Mouse (Mus musculus): ENCODE measurements around the gene Cgnl1.
A peak's percentile ranks its signal among the peaks of the same experiment; 100 is the strongest.

The Cgnl1 gene

DNA sequence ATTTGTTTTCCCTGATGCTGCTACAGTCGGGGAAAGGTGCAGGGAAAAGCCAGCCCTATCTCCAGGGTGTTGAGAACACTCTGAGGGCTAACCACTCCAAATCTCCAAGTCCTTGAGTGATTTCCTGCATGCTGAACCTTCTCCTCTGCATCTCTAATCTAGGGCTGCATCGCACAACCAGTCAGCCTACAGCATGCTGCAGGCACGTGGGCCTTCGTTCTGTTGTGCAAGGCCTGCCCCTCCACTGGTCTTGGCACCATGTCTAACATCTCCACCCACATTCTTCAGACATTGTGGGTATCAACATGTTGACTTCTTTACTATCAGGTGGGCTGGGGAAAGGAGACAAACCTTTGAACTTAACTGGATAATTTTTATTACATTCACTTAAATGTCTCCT is 44.2 kb downstream of the Cgnl1 start:
- no peak for ATAC-seq (ENCODE audit: insufficient number of reproducible peaks, low FRiP score, low TSS enrichment)

DNA sequence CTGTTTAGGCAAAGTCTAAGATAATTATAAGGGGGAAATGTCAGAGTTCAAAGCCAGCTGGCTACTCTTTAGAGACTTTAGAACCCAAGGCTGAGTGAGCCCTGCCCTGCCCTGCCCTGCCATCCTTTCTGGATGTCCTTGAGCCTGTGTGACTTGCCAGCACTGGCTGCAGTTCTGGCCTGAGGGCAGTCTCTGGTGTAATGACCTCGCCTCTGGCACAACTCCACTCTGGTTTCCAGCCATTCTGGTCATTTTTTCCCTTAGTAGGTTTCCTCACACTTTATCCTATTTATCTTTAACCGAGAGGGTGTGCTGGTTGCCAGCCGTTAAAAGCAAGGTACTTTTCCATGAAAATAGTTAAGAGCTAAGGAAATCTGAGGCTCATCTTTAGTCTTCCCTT is 45.3 kb downstream of the Cgnl1 start:
- ATAC-seq (ENCODE audit: insufficient number of reproducible peaks, low FRiP score, low TSS enrichment): no peak

DNA sequence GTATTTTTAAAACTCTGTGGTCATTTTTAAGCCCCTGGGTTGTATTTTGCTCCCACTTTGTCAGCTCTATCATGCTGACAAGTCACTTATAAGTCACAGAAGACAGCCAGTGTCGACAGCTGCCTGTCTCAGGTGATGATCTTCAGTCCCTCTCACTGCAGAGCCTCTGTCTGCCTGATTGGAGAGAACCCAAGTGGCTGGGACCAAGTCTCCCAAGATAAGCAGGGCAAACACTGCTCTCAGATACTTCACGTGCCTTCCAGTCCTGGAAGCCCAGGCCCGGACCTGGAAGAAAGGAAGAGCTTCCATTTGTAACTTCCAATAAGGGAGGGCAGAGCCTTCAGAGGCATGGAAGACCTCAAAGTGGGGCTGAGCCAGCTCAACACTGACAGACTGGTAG is 49.0 kb downstream of the Cgnl1 start:
- ATAC-seq (ENCODE audit: insufficient number of reproducible peaks, low FRiP score, low TSS enrichment): no peak

DNA sequence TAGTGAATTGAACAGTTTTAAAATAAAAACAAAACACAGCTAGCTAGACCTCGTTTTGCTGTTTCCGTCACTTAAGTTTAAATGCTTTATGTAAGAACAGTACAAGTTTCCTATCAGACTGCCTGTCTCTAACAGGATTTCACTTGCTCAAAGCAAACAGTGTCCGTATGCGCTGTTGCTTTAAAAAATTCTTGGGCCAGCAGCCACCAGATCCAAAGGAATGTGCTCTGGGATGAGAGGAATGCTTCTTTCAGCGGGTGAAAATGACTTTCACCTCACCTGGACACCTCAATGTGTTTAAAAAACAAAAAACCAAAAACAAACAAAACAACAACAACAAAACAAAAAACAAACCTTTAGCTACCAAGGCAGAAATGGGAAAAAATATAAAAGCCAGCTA is 54.4 kb downstream of the Cgnl1 start:
- no peak for ATAC-seq (ENCODE audit: insufficient number of reproducible peaks, low FRiP score, low TSS enrichment)

DNA sequence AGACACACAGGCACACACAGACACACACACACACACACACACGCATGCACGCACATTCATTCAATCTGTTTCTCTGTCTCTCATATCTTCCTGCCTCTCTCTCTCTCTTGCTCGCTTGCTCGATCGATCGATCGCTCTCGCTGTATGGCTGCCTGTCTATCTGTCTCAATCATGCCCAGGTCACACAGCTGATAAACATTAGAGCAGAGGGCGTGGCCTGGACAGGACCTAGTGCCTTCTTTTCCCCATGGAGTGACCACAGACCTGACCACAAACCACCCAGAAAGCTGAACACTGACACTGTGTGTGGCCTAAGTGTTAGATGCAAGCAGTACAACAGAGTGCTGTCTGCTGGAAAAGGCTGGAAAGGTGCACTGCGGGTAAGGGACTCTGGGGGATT is 60.6 kb downstream of the Cgnl1 start:
- no peak for ATAC-seq (ENCODE audit: insufficient number of reproducible peaks, low FRiP score, low TSS enrichment)

DNA sequence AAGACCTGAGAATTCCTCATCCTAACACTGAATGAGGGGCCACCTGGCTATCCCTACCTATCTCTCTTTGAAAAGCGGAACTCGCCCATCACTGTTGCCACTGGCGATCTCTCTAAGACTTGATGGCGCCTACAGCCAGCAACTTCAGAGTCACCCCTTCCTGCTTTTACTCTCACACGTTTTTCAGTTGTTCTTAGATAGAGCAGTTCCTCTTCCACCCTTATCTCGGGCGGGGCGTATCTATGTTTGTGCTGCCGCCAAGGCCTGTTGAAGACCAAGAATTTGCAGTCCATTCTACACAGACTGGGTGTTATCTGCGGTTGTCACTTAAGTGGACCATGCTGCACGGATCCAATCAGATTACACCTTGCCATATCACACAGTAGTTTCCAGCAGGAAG is 62.2 kb downstream of the Cgnl1 start:
- no peak for ATAC-seq (ENCODE audit: insufficient number of reproducible peaks, low FRiP score, low TSS enrichment)

DNA sequence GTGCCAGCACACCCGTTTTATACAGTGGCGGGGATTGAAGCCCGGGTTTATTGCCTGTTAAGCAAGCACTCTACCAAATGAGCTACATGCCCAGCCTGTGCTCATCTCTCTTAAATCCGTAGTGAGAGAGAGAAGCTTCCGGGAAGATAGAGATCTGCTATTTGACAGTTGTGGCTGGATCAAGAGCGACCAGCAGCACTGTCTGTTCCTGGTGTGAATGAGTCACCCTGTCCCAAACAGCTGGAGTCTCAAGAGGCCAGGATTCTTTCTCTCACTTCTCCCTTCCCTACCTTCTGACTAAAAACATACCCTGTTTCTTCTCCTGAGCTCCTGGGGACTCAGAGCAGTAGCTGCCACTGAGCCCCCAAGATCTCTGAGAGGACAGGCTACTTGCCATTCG is 63.4 kb downstream of the Cgnl1 start:
- ATAC-seq (ENCODE audit: insufficient number of reproducible peaks, low FRiP score, low TSS enrichment): no peak

DNA sequence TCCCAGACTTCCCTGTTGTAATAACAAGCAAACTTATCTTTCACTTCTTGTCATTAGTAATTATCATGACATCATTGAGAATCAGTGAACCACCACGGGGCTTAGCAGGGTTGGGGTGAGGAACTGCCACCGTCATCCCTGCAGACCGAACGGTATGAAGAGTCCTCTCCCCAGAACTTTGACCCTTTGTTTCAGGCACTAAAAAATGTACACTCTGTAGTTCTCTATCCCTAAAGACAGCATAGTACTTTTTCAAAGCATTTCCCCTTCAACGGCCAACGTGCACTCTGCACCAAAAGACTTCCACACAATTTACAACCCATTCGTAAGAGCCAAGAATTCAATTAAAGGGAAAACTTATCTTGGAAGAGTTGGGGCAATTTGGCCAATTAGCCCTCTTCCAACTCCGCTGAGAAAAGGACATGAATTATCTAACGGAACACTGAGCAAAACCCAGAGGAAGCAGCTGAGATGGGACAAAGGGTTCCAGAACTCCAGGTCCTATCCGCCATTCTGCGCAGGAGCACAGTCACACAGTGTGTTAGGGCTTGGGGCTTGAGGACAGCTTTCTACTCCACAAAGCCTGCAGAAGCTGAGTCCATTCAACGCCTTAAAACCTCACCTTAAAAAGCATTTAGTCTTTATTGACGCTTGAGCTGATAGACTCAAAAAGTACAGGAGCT is 66.9 kb downstream of the Cgnl1 start:
- ATAC-seq (ENCODE audit: insufficient number of reproducible peaks, low FRiP score, low TSS enrichment): no peak

DNA sequence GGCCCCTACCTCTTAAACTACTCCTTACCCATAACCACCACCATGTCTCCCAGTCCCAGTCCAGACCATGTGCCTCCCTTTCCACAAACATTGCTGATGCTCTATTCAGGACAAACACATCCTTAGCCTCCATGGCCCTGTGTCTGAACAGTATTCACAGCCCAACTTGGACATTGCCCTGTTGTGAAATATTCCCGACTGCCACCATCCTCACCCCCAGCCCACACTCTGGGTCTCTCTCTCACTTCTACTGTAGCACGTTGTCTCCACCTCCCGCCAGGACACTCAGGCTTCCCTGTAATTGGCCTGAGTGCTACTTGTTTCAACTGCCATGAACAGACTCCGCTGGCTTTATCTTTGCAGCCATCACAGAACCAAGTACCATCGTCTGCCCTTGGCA is 72.3 kb downstream of the Cgnl1 start:
- ATAC-seq (ENCODE audit: insufficient number of reproducible peaks, low FRiP score, low TSS enrichment): no peak

DNA sequence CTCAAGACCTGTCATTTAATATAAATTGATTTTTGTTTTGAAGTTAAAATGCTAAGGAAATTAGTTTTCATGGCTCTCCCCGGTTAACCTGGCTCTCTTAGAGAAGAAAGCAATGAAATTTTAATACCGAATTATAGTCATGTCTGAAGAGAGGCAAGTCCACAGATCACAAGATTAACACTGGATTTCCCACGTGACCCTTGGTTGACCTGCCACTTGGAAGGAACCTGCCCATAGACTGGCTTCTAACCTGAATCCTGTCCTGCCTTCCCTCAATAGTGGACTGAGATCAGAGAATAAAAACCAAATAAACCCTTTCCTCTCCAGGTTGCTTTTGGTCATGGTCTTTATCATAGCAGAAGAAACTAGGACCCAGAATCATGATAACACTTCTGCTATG is 73.3 kb downstream of the Cgnl1 start:
- ATAC-seq (ENCODE audit: insufficient number of reproducible peaks, low FRiP score, low TSS enrichment): no peak

DNA sequence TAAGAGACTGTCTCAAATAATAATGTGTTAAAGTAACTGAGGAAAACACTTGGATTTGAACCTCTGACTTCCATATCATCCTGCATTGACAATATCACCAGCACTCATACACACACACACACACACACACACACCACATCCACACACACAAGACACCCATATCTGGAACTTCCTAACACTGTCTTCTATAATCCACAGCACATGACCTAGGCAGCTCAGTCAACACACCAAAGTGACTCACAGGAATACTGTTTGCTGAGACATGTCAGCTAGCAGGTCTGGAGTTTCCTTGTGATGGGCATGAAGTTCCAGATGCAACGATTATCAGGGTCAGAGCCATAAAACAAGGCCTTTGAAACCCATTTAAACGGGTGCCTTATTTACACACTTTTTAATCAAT is 74.2 kb downstream of the Cgnl1 start:
- ATAC-seq (ENCODE audit: insufficient number of reproducible peaks, low FRiP score, low TSS enrichment): no peak

DNA sequence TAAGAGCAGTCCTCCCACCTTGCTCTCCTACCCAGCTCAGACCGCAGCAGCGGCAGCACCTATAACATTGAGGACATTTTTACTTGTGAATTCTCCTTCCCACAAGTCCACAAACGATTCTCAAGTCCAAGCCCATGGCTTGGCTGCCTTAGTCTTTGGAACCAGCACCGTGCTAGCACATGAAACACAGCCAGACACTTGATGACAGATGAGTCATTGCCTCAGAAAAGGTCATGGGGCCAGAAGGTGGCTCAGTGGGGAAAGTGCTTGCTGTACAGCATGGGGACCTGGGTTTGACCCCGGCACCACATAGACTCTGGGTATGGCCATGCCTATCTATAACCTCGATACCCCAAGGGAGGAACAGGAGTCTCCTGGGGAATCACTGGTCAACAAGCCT is 74.6 kb downstream of the Cgnl1 start:
- peak; percentile 36; the same call in 1 of the 2 replicates for ATAC-seq (ENCODE audit: insufficient number of reproducible peaks, low FRiP score, low TSS enrichment)

DNA sequence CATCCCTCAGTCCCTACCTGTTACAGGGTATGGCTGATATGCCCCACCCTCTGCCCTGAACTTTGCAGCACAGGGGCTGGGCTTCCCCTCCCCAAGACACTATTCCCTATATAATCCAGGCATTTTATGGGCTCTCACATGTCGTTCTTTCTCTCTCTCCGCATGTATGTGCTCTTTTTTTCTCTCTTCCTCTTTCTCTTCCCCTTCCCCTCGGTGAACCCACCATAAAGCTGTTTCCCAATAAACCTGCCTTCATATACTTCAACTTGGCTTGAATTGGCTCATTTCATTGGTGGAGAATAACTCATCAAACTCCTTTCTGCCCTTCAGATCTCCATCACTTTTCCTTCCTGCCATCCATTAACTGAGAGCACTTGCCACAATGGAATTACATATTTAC is 76.3 kb downstream of the Cgnl1 start:
- ATAC-seq (ENCODE audit: insufficient number of reproducible peaks, low FRiP score, low TSS enrichment): no peak

DNA sequence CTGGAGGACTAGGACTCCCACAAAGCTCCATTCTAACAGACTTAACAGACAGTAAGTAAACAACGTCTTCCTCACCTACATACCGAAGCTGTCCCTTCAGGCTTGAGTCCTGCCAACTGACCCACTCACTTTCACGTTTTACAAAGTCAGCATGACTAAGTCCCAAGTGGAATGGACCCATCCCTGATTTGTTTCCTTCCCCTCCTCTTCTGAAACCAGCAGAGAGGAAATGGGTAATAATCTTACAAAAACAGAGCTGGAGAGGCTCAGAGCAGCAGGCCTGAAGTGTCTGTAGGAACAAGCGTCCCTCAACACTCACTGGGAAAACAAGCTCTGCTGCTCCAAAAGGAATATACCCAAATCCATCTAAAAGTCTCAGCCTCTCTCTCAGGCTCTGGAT is 77.2 kb downstream of the Cgnl1 start:
- ATAC-seq (ENCODE audit: insufficient number of reproducible peaks, low FRiP score, low TSS enrichment): no peak

DNA sequence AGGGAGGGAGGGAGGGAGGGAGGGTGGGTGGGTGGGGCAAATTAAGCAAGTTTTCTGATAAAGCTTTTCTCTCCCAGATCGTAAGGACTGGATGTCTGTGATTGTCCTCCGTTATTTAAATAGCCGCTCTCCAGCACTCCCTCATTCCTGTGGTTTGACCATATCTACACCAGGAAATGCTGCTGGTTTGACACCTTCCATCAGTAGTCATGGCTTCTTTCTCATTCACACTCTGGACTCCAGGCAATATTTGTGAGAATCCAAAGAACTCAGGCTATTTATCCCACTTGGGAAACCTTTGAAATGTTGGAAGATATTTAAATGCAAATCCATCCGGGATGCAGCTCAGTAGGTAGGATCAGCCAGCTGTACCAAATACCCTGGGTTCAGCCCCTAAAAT is 77.6 kb downstream of the Cgnl1 start:
- ATAC-seq (ENCODE audit: insufficient number of reproducible peaks, low FRiP score, low TSS enrichment): no peak

DNA sequence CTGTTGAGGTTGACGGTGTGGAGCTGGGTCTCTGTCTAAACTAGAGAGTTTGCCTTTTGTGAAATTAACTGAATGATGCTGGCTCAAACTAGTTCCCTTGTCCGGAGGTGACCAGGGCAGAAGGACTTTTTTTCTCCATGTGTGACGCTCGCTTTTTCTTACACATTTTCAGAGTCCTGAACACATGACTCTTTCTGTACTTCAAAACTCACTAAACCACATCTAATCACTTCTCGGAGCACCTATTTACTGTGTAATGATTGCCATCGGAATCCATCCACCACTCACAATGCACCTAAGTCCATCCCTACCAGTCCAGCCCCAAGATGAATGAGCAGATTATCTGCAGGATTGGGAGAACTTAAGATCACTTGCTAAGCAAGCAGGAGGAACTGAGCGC is 79.2 kb downstream of the Cgnl1 start:
- no peak for ATAC-seq (ENCODE audit: insufficient number of reproducible peaks, low FRiP score, low TSS enrichment)

DNA sequence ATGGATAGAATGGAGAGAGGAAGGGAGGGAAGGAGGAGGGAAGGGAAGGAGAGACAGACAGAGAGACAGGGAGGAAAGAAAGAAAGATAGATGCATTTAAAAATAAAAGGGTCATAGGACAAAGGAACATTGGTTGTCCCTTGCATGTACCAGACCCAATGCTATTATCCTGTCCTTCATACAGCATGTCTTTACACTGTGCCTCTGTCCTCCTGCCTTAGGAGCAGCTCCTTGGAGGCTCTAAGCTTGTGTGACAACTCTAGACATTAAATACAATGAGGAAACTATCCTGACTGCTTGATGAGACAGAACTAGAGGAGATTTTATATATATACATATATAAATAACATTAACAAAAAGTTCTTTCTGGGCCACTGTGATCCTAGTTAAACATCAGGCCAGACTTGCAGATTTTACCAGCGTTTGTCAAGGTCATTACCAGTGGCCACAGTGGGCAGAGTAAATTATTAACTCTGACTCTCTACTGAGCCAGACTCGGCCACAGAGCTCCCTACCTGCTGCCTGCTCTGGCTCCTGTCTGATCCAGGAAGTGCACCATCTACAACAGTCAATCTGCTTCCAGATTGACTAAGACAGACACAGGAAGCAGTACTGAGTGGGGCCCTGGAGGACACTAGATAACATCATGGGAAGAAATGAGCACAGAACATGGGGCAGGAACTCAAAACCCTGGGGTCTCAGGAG is 81.9 kb downstream of the Cgnl1 start:
- ATAC-seq (ENCODE audit: insufficient number of reproducible peaks, low FRiP score, low TSS enrichment): no peak

DNA sequence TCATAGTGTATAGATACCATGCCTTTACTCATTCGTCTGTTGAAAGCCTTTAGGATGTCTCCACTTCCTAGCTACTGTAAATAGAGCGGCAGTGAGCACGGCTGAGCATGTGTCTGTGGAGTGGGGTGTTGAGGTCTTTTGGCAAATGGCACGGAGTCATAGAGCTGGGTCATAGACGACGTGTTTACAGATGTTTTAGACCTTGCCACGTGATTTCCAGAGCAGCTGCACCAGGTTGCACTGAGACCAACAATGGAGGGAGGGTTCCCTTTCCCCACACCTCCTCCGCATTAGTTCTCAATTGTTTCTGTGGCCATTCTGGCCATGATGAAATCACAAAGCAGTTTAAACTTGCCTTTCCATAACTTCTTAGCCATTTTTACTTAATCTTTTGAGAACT is 84.9 kb downstream of the Cgnl1 start:
- ATAC-seq (ENCODE audit: insufficient number of reproducible peaks, low FRiP score, low TSS enrichment): no peak

DNA sequence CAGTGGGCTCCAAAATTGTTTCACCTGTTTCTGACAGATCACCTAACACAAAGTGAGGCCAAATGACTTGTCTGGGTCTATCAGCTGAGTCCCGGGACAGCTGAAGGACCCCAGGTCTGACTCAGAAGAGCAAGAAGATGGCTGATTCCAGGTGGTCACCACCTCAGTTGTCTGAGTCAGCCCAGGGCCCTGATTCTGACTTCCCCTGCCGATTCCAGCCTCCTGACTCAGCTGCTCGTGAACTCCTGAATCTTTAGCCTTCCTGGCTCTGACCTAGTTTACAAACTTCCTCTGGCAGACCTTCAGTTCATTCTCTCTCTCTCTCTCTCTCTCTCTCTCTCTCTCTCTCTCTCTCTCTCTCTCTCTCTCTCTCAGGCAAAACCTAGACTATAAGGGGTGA is 86.6 kb downstream of the Cgnl1 start:
- no peak for ATAC-seq (ENCODE audit: insufficient number of reproducible peaks, low FRiP score, low TSS enrichment)

DNA sequence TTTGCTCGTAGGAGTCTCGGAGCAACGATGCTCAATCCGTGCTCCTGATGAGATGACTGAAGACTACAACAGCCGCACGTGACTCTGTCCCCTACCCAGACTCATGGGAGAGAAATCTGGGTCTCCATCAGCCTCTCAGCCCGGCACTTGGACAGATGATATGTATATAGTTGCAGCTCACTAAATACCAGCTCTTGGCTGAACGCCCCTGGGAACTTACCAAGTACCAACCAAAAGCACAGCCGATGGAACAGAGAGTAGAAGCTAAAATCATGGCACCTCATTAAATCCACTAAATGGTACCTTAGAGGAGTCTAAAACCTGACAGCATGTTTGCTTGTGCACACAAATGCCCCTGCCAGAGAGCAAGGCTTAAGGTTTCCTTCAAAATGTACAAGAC is 91.0 kb downstream of the Cgnl1 start:
- no peak for ATAC-seq (ENCODE audit: insufficient number of reproducible peaks, low FRiP score, low TSS enrichment)

DNA sequence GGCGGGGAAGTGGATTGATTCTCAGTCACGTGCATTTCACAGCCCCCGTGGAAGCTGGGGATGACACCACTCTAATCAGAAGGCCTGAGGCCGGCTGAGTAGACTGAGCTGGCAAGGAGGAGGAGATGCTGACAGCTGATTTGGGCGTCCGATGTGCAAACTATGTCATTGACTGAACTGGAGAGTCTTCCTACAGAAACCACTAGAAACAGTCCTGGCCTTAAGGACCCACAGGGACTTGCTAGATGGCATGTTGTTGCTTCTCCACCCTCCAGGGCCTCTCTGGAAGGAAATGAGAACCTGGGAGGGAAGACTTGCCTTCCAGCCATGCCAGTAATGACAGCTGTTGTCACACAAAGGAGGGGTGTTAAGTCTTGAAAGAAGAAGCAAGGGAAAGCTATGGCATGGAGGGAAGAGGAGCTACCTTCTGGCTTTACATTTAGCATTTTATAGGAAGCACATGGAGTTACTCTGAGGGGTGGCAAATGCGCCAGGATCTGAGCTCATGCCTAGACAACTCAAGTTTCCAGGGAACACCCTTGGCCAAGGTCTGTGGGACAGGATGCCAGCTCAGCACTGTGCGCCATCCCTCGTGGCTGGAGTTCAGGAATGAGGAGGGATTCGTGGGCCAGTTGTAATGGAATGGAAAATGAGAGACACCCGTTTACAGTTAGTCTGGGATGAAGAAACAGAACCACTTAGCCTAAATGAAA is 92.1 kb downstream of the Cgnl1 start:
- ATAC-seq (ENCODE audit: insufficient number of reproducible peaks, low FRiP score, low TSS enrichment): peak; percentile 15; the same call in 1 of the 2 replicates
